Mouse (Mus musculus) embryonic facial prominence, embryonic 15.5 days (tissue): ENCODE measurements around the gene Acaa1b. TPM values are rescaled to one million over a fixed set of nuclear protein-coding genes. Genes with fewer than 3 reads are reported as not detected.

Experiments
- ATAC-seq: fragments of 200-750 bp; cut with Nextera tagmentation; 2 replicates; pipeline ENCODE4 v1.8.0; 2017; ENCODE audit warnings: low read depth, moderate TSS enrichment; ENCODE audit not compliant: insufficient number of reproducible peaks, low FRiP score, low TSS enrichment
- H3K27ac ChIP-seq: fragments of 300-500 bp; sonication (generic); replicated peaks from 2 replicates; pipeline ENCODE4 v1.5.1; 2015; ENCODE audit warnings: mild to moderate bottlenecking, inconsistent platforms
- H3K27me3 ChIP-seq: fragments of 300-500 bp; sonication (generic); 2 replicates; pipeline ENCODE4 v1.6.1; 2015; ENCODE audit warnings: inconsistent platforms
- H3K36me3 ChIP-seq: fragments of 300-500 bp; sonication (generic); 2 replicates; pipeline ENCODE4 v1.6.1; 2015; ENCODE audit warnings: mild to moderate bottlenecking, inconsistent platforms
- H3K4me1 ChIP-seq: fragments of 300-500 bp; sonication (generic); 2 replicates; pipeline ENCODE4 v1.6.1; 2015; ENCODE audit warnings: inconsistent platforms
- H3K4me2 ChIP-seq: fragments of 300-500 bp; sonication (generic); replicated peaks from 2 replicates; pipeline ENCODE4 v1.6.1; 2015; ENCODE audit warnings: mild to moderate bottlenecking, inconsistent platforms
- H3K4me3 ChIP-seq: fragments of 300-500 bp; sonication (generic); replicated peaks from 2 replicates; pipeline ENCODE4 v1.5.1; 2015; ENCODE audit warnings: mild to moderate bottlenecking, inconsistent platforms
- H3K9ac ChIP-seq: fragments of 300-500 bp; sonication (generic); 2 replicates; pipeline ENCODE4 v1.6.1; 2015; ENCODE audit warnings: inconsistent platforms
- H3K9me3 ChIP-seq: fragments of 300-500 bp; sonication (generic); replicated peaks from 2 replicates; pipeline ENCODE4 v1.6.1; 2016; ENCODE audit warnings: inconsistent platforms
- WGBS: fragments of 180-500 bp; shearing (Covaris S2); methylation state at CpG from one replicate; pipeline ENCODE4 v1.1.7; 2015; 5-methylcytosine and 5-hydroxymethylcytosine counted together
- polyA plus RNA-seq: library from polyadenylated mRNA; unstranded; fragments of >200 nt; fragmentation: Nextera tagmentation; extraction: Ambion mirVana; gene quantifications from 2 replicates; pipeline ENCODE4 v1.2.1, GENCODE M21; 2015

The Acaa1b gene
- polyA plus RNA-seq, 1 experiment from 2014 or later, result 3.0 TPM

DNA sequence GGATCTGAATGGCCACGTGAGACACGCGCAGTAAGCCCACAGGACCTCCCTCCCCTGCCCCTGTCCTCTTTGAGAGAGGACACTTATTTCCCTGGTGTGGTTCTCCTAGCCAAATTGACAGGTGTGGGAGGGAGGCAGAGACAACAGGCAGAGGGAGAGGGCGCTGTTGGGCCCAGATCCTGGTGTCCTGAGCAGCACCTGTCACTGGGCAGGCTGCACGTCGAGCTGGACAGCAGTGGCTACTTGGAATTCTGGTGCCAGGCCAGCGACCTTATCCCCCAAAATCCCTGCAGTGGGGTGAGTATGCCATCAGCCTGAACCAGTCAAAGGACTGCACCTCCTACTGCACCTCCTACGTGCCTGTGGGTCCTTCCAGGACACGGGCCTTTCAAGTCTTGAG lies 13.5 kb downstream of the Acaa1b start:
- Histone ChIP-seq H3K27me3 (no peaks in the 10 kb centered on the region), H3K9ac (no peak overlapping the region), H3K4me1 (no peaks in the 10 kb centered on the region), H3K4me3 (no peak overlapping the region), H3K9me3 (no peaks in the 10 kb centered on the region), H3K27ac (no peak overlapping the region), H3K4me2 (no peak overlapping the region), H3K36me3 (no peaks in the 10 kb centered on the region)
- ATAC-seq, result no peak
- 67% methylated on average over 9 of the region's 9 CpGs for WGBS

DNA sequence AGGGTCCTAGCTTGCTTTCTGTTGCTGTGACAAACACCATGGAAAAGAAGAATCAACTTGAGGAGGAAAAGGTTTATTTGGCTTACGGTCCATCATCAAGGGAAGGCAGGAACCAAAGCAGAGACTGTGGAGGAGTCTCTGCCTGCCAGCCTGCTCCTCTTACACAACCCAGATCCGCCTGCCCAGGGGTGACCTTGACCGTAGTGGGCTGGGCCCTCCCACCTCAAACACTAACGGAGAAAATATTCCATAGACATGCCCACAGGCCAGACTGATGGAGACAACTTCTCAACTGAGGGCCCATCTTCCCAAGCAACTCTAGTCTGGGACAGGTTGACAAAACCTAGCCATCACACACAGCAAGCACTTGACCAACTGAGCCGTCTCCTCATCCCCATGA lies 14.8 kb downstream of the Acaa1b start:
- H3K9me3 ChIP-seq, result no peaks in the 10 kb centered on the region
- no peak overlapping the region for H3K4me2 ChIP-seq
- H3K4me3 ChIP-seq, result no peak overlapping the region
- H3K27me3 ChIP-seq, result no peaks in the 10 kb centered on the region
- H3K9ac ChIP-seq, result no peak overlapping the region
- no peaks in the 10 kb centered on the region for H3K4me1 ChIP-seq
- no peak overlapping the region for H3K27ac ChIP-seq
- no peaks in the 10 kb centered on the region for H3K36me3 ChIP-seq
- ATAC-seq, result no peak
- 74% methylated on average over 5 of the region's 5 CpGs for WGBS

DNA sequence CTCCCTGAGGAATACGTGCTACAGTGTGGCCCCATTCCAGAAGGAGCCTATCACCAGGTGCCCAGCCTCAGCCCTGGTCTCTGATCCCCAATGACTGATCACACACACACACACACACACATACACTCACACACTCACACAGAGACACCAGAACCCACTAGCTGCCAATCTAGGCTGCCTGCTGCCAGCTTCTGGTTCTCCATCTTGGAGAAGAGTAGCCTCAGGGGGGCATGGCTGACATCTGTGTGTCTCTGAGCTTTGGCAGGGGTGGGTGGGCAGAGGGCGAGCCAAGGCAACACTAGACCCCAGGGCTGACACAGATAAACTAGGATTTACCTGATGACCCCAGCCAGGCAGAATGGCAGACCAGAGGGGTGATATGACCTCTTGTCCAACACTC lies 18.1 kb downstream of the Acaa1b start:
- Histone ChIP-seq H3K4me2 (no peak overlapping the region), H3K36me3 (no peaks in the 10 kb centered on the region), H3K4me3 (no peak overlapping the region), H3K9ac (no peak overlapping the region), H3K27ac (no peak overlapping the region), H3K27me3 (no peaks in the 10 kb centered on the region), H3K4me1 (no peaks in the 10 kb centered on the region), H3K9me3 (no peaks in the 10 kb centered on the region)
- ATAC-seq, result no peak
- 82% methylated on average over 2 of the region's 2 CpGs for WGBS

DNA sequence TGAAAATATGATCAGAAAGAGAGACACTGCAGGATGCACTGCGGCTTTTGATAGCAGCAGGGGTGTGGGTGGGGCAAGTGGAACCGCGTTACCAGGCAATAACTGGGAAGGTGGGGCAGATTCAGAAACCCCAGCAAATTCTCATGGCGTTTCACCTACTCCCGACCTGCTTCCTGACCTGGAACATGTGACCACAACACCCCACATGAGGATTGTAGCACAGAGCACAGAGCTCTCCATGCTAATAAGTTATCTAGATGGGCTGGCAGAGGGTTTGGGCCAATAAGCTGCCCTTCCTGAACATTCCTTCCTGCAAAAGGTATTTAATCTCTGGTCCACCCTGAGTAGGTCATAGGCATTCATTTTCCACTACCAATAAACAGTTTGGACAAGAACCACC lies 26.2 kb downstream of the Acaa1b start:
- H3K4me3 ChIP-seq, result no peak overlapping the region
- no peak overlapping the region for H3K27ac ChIP-seq
- no peak for ATAC-seq
- H3K36me3 ChIP-seq, result no peaks in the 10 kb centered on the region
- 55% methylated on average over 5 of the region's 5 CpGs for WGBS
- no peaks in the 10 kb centered on the region for H3K9me3 ChIP-seq
- H3K4me2 ChIP-seq, result no peak overlapping the region
- no peaks in the 10 kb centered on the region for H3K4me1 ChIP-seq
- no peaks in the 10 kb centered on the region for H3K27me3 ChIP-seq
- H3K9ac ChIP-seq, result no peak overlapping the region

DNA sequence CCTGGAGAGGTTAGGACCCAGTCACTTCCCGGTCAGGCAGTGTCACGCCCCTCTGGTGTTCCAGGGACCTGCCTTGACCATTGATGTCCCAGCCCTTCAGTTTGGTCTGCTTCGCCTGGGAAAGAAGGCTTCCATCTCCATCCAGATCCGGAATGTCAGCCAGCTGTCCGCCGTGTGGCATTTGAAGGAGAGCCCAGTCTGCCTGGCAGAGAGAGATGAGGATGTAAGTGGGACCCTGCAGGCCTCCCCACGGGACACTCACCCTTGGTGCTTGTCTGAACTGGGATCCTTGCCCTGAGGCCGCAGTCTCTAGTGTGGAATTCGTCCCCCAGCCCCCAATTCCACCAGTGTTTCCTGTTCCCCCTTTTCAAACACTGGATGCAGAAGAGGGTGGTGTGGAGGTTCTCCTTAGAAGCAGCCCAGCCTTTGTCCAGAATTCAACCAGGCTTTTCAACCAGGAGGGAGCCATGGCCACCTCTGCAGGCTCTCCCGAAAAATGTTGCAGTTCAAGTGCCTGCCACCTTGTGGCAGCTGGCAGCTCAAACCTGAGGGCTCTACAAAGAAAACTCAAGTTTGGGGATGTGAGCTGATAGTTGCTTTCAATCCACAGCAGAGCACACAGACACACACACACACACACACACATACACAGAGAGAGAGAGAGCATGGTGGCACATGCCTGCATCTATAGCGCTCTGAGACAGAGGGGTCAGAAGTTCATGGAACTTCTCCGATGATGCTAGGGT lies 28.3 kb downstream of the Acaa1b start:
- H3K4me3 ChIP-seq, result no peak overlapping the region
- no peaks in the 10 kb centered on the region for H3K9me3 ChIP-seq
- no peak overlapping the region for H3K4me2 ChIP-seq
- H3K36me3 ChIP-seq, result no peaks in the 10 kb centered on the region
- H3K4me1 ChIP-seq, result no peaks in the 10 kb centered on the region
- no peak for ATAC-seq
- no peak overlapping the region for H3K27ac ChIP-seq
- WGBS, result 71% methylated on average over 12 of the region's 12 CpGs
- no peak overlapping the region for H3K9ac ChIP-seq
- no peaks in the 10 kb centered on the region for H3K27me3 ChIP-seq

DNA sequence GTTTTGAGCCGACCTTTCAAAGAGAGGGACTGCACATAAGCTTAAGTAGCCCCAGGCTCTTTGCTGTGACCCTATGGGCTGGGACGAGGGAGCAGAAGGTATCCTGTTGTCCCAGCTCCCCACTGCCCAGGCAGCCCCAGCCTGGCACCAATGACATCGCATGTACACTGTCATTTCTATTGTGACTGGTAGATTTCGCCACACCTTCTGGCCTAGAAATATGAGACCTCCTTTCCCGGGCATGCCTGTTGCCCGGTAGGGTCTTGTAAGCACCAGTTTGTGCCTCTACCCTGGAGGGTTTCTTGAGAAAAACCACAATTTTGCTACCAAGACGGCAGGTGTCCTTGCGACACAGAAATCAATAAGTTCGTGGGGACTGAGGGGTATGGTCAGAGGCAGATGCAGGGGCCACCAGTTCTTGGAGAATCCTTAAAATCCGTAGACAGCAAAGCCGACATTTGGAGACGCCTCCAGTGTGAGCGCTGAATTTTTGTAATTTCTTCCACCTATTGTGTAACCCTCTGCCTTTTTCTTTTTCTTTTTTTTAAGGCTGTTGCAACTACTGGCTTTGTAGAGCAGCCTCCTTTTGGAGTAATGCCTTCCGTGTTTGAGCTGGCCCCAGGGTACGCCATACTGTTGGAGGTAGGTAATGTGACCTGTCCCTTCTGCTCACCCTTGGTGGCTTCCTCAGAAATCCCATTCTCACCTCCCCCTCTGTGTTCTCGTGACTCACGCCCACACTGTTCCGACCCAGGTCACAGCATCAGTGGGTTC lies 34.1 kb downstream of the Acaa1b start:
- Histone ChIP-seq H3K4me1 (no peaks in the 10 kb centered on the region), H3K9me3 (no peaks in the 10 kb centered on the region), H3K9ac (no peak overlapping the region), H3K27ac (no peak overlapping the region), H3K36me3 (no peaks in the 10 kb centered on the region), H3K4me3 (no peak overlapping the region), H3K4me2 (no peak overlapping the region), H3K27me3 (no peaks in the 10 kb centered on the region)
- ATAC-seq, result no peak
- 69% methylated on average over 18 of the region's 18 CpGs for WGBS

DNA sequence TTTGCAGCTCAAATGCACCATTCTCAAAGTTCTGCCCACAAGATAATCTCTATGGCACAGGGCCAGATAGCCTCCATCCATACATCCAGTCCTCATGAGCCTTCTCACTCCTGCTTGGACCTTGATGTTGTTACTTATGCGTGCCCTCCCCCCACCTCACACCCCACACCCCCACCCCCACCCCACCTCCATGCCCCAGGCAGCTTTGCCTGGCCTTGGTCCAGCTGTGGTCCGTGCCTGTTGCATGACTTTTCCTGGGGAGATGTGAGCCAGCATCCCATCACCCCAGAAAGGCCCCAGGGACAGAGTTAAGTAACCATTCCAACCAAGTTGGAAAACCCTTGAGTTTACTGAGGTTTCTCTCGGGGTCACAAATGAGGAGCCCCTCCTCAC lies 36.7 kb downstream of the Acaa1b start:
- no peak for ATAC-seq
- H3K9me3 ChIP-seq, result no peaks in the 10 kb centered on the region
- no peaks in the 10 kb centered on the region for H3K36me3 ChIP-seq
- no peak overlapping the region for H3K4me3 ChIP-seq
- H3K27me3 ChIP-seq, result no peaks in the 10 kb centered on the region
- no peak overlapping the region for H3K27ac ChIP-seq
- no peak overlapping the region for H3K4me2 ChIP-seq
- 62% methylated on average over 3 of the region's 3 CpGs for whole genome bisulfite sequencing
- no peak overlapping the region for H3K9ac ChIP-seq
- no peaks in the 10 kb centered on the region for H3K4me1 ChIP-seq

DNA sequence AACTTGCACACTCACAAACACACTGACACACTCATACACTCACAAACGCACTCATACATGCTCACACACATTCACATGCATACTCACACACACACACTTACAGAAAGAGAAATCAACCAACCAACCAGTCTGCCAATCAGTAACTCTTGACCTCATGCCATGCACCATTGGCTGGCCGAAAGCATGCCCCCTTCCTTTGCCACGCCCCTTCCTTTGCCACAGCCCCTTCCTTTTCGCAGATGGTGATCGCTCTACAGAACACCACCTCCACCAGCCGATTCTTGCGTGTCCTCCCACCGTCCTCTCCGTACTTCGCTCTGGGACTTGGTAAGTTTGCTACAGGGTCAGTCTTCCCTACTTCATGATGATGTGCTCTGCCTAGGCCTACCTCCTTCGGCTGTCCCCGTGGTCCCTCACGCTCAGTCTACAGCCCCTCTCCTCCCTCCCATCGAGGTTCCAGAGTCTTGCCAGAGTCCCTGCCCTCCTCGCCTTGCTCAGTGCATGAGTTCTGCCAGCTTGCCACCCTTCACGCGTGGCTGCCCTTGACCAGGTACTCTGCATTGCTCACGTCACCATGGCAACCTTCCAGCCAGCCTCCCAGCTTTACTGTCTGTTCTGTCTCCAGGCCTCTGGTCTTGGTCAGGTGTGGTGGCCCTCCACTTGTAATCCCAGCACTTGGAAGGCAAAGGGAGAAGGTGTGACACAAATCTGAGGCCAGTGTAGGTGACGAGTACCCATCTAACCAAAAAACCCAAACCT lies 37.3 kb downstream of the Acaa1b start:
- Histone ChIP-seq H3K27me3 (no peaks in the 10 kb centered on the region), H3K36me3 (no peaks in the 10 kb centered on the region), H3K9ac (no peak overlapping the region), H3K9me3 (no peaks in the 10 kb centered on the region), H3K27ac (no peak overlapping the region), H3K4me1 (no peaks in the 10 kb centered on the region), H3K4me2 (no peak overlapping the region), H3K4me3 (no peak overlapping the region)
- ATAC-seq, result no peak
- WGBS, result 88% methylated on average over 19 of the region's 19 CpGs

DNA sequence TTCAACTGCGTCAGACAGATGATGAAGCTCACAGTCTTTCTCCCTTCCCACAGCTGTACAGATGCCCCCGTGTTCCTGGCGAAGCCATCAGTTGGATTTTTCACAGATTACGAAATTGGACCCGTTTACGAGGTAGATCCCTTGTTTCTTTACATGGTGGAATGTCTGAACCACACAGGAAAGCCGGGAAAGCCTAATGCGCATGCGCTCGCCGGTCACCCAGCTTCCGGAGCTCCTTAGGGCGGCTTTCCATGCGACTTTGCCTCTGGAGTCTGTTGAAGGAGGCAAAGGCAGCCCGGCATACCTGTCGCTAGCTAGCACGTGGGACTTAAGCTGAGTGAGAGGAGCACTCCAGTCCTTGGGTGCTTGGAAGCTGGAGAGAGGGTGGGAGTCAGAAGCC lies 42.0 kb downstream of the Acaa1b start:
- no peaks in the 10 kb centered on the region for H3K27me3 ChIP-seq
- no peak overlapping the region for H3K4me2 ChIP-seq
- H3K36me3 ChIP-seq, result no peaks in the 10 kb centered on the region
- H3K27ac ChIP-seq, result no peak overlapping the region
- H3K4me1 ChIP-seq, result peaks cover 7% of the 10 kb centered on the region
- H3K9me3 ChIP-seq, result no peaks in the 10 kb centered on the region
- no peak overlapping the region for H3K9ac ChIP-seq
- H3K4me3 ChIP-seq, result no peak overlapping the region
- no peak for ATAC-seq
- WGBS, result 81% methylated on average over 17 of the region's 17 CpGs

DNA sequence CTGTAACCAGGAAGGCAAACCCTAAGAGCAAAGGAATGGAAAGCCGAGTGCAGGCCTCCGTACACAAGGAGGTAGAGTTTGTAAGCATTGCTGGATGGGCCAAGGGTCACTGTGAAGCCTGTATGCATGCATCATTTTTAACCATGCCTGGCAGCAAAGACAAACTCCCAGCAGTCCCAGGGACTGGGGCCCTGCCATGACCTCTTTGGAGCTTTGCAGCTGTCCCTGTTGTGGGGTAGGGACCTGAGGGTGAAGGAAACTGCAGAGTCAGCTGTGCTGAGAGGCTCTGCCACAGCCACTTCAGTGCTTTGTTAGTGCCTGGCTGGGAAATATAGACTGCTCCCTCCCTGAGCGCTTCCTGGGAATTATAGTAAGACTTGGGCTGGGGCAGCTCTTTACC lies 46.3 kb downstream of the Acaa1b start:
- no peaks in the 10 kb centered on the region for H3K9me3 ChIP-seq
- H3K9ac ChIP-seq, result no peak overlapping the region
- H3K27me3 ChIP-seq, result no peaks in the 10 kb centered on the region
- H3K4me1 ChIP-seq, result peaks cover 13% of the 10 kb centered on the region
- 0 out of 2 replicates have a peak, but pooled peaks have one; percentile 31 for ATAC-seq
- WGBS, result 61% methylated on average over 3 of the region's 3 CpGs
- no peak overlapping the region for H3K27ac ChIP-seq
- H3K4me3 ChIP-seq, result no peak overlapping the region
- no peak overlapping the region for H3K4me2 ChIP-seq
- H3K36me3 ChIP-seq, result no peaks in the 10 kb centered on the region

DNA sequence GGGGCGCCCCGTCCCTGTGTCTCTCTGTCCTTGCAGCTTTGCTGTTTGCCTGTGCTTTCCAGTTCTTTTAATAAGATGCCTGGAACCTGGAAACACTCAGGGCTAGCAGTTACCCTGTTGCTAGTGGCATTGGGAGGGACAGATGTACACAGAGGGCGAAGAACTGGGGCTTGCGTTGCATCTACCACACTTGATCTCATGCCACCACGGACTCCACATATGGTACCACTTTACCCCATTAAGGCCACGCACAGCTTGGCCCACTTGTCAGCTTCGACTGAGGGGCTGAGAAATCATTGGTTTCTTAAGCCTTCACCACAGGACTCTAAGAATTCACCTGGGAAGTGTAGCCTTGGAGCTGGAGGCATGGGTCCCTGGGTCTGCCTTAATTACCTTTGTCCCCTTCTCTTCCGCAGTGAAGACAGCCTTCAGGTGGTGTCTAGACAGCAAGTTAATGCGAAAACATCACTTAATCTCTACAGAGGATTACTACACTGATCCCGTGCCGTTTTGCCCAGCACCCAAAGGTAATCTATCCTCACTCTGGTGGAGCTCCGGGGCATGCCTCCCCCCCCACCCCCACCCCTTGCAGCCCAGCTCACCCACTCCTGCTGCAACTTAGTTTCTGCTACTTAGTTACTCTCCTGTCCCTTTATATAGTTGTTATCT lies 47.1 kb downstream of the Acaa1b start:
- no peaks in the 10 kb centered on the region for H3K9me3 ChIP-seq
- ATAC-seq, result no peak
- no peaks in the 10 kb centered on the region for H3K27me3 ChIP-seq
- H3K4me1 ChIP-seq, result peaks cover 13% of the 10 kb centered on the region
- WGBS, result 24% methylated on average over 12 of the region's 12 CpGs
- no peak overlapping the region for H3K9ac ChIP-seq
- H3K4me3 ChIP-seq, result no peak overlapping the region
- H3K27ac ChIP-seq, result no peak overlapping the region
- no peak overlapping the region for H3K4me2 ChIP-seq
- no peaks in the 10 kb centered on the region for H3K36me3 ChIP-seq
